Mouse (Mus musculus) lung, postnatal 25 days (tissue): ENCODE results near the gene Bloc1s3.

ENCODE experiments used
- DNase-seq: peaks from one replicate; pipeline ENCODE4 v3.0.0; 2022; ENCODE audit warnings: low spot score

Gene Bloc1s3

GRCm38 (mm10) chr7:19477624-19478384, 30.4 kb downstream of the Bloc1s3 start:
- DNase-seq: no peak

- DNase-seq: no peak
Observed at GRCm38 (mm10) chr7:19477084-19477483, 31.1 kb downstream of the Bloc1s3 start.

- peak; percentile 51 for DNase-seq
Observed at GRCm38 (mm10) chr7:19473875-19474443, 34.2 kb downstream of the Bloc1s3 start.

DNA sequence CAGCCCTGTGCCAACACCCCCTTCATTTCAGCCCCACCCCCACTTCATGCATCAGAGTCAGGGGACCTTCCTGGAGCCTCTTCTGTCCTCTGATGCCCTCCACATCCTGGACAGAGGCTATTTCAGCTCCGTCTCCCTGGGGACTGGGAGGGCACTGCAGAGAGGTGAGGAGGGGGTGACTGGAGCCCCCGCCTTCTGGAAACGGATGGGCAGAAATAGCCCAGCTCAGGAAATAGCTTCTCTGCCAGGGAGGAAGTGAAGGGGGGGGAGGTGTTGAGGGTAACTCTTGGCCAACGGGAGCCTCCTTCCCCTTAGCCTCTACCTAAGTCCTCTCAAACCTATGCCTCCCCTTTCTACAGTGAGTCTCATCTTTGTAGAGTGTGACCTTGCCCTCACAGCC, 35.8 kb downstream of the Bloc1s3 start:
- DNase-seq: peak; percentile 49

- no peak for DNase-seq
Observed at GRCm38 (mm10) chr7:19470308-19470707, 37.9 kb downstream of the Bloc1s3 start.

- no peak for DNase-seq
Observed at GRCm38 (mm10) chr7:19469404-19469803, 38.8 kb downstream of the Bloc1s3 start.

- DNase-seq: no peak
Observed at GRCm38 (mm10) chr7:19468279-19468678, 39.9 kb downstream of the Bloc1s3 start.

DNA sequence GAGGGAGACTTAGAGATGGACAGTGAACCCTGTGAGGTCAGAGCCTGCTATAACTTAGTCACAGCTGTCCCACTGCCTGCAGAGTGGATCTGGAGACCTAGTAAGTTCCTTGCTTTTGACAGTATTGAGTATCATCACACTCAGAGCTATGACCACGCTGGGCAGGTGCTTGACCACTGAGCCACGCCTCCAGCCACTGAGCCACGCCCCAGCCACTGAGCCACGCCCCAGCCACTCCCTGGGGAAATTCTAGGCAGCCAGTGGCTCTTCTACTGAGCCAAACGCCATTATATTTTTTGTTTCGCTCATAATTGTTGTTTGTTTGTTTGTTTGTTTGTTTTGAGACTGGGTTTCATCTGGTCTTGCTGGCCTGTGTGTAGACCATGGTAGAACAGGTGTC, 40.5 kb downstream of the Bloc1s3 start:
- no peak for DNase-seq

DNA sequence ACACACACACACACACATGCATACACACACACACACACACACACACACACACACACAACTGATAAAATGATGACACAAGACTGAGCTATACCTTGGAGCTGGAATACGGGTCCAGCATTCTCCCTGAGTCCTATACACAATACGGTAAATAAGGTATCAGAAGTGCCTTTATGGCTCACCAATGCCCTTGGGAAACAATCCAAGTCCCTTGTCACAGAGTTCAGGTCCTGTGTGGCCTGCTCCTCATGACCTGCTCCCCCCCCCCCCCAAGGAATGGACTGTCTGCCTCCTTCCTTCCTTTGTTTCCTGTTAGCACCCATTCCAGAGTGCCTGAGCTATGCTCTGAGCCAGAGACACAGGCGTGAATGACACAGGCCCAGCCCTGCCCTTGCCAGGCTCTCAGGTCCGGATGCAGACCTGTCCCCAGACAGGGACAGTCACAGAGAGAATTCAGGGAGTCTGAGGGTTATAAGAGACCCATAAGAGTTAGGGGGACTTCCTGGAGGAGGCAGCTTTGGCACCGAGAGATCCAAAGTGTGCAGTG, 41.5 kb downstream of the Bloc1s3 start:
- DNase-seq: no peak

DNA sequence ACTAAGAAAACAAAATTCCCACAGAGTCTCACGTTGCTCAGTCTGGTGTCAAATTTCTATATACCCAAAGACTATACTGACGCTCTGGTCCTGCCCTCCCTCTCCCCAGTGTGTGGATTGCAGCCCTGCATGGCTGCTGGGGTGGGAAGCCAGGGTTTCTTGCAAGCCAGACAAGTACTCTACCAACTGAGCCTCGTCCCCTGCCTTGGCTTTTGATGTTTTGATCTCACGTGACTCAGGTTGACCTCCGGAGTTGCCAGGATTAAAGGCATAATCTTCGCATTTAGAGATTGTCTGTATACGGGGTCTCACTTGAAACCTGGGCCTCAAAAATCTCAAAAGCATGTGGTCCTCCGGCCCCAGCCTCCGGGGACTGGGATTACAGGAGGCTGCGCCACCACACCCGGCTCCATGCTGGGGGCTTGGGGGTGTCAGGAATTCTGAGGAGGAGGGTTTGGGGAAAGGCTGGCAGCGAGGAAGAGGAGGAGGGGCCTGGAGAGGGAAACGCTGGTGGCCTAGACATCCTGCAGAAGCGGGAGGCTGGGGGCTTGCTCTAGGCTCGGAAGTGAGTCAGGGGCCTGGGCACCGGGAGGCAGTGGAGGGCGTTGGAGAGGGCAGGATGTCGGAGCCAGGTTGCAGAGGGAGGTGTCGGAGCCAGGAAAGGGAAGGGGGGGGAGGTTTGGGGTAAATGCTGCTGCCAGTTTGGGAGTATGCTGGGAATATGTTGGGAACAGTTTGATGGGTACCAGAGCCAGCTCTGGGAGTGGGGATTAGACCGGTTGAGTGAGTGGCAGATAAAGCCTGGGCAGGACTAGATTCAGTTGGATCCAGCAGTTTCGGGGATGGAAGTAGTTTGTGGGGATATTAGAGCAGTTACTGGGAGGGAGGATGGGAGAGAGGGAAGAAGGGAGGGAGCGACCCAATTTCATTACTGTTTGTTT, 43.5 kb downstream of the Bloc1s3 start:
- DNase-seq: no peak

- no peak for DNase-seq
Observed at GRCm38 (mm10) chr7:19462884-19463381, 45.2 kb downstream of the Bloc1s3 start, which contains the start of gene Exoc3l2. Gene Exoc3l2, plus strand, starts transcription at chr7:19463331.

- DNase-seq: no peak
Observed at GRCm38 (mm10) chr7:19462443-19462842, 45.7 kb downstream of the Bloc1s3 start.

- peak; percentile 78 for DNase-seq
Observed at GRCm38 (mm10) chr7:19461488-19461887, 46.7 kb downstream of the Bloc1s3 start.

DNA sequence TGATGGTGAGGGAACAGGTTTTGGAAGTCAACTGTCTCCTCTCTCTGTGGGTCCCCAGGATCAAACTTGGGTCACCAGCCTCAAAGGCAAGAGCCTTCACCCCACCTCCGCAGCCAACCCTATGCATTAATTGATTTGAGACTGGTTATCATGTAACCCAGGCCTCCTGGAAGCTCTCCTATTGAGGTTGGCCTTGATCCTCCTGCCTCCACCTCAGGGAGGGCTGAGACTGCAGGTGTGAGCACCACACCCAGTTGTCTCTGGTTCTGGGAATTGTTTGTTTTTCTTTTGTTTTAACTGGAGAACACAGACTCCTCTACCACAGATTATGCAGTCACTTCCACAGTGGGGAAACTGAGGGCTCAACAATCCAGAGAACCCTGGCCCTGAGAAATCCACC, 47.7 kb downstream of the Bloc1s3 start:
- DNase-seq: no peak

DNA sequence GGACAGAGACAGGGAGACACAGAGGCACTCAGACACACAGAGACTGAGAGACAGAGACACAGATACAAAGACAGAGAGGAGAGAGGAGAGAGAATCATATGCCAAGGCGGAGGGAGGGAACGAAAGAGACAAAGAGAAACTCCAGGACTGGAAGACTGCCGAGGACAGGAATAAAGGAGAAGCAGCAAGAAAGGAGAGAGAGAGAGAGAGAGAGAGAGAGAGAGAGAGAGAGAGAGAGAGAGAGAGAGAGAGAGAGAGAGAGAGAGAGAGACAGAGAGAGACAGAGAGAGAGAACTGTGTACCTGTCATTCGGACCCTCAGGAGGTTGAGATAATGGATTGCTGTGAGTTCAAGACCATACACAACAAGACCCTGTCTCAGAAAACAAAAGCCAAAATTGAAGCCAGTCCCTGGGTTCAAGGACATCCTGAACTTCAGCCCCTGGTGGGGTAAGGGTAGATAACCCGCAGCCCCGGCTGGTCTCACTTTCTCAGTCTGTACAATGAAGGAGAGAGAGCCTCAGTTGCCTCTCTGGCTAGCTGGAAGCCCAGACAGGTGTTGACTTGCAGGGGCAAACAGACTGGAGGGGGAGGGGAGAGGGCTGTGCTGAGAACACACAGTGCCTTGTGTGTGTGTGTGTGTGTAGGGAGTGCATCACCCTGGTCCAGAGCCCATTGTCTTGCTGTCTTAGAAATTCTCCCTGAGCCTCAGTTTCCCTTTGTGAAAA, 48.9 kb downstream of the Bloc1s3 start:
- DNase-seq: no peak

DNA sequence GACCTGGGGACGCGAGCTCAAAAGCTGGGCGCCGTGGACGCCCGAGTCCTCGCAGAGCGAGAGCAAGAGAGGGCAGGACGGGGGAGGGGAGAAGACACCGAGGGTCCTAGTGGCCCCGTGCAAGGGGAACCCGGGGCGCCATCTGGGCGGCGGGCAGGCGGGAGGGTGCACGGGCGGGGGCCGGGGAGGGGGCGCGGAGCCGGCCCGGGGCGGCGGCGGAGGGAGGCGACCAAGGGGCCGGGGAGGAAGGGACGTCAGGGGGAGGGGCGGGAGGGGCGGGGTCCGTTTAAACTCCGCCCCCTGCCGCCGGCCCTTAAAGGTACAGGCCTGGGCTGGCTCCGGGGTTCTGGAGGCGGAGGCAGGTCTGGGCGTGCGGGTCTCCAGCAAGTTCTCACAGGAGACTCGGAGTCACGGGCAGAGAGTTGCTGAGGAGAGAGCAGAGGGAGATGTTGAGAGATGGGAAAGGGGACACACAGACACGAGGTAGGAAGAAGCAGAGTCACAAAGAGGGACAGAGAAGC, 49.5 kb downstream of the Bloc1s3 start, which contains the start of gene Mark4:
Gene Mark4 (minus strand): TSS at position 231 of the 521 bp plus-strand sequence.
- DNase-seq: peak; percentile 74

GRCm38 (mm10) chr7:19458072-19458486, 50.1 kb downstream of the Bloc1s3 start:
- peak; percentile 53 for DNase-seq

GRCm38 (mm10) chr7:19457414-19458071, 50.6 kb downstream of the Bloc1s3 start:
- no peak for DNase-seq

DNA sequence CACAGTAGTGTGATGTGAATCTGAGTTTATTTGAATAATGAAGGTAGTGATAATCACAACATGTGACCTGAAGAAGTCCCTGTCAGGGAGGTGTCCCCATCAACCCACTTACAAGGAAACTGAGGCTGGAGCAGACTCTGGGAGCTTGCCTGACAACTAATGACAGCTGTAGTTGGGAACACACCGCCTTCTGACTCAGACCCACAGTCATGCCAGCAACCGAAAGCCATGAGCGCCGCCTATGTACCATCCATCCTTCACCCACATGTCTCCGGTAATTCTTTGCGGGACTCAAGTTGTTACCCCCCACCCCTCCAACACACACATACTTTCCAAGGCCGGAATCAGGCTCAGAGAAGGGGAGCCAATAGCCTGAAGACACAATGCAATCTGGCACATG, 51.5 kb downstream of the Bloc1s3 start:
- no peak for DNase-seq

DNA sequence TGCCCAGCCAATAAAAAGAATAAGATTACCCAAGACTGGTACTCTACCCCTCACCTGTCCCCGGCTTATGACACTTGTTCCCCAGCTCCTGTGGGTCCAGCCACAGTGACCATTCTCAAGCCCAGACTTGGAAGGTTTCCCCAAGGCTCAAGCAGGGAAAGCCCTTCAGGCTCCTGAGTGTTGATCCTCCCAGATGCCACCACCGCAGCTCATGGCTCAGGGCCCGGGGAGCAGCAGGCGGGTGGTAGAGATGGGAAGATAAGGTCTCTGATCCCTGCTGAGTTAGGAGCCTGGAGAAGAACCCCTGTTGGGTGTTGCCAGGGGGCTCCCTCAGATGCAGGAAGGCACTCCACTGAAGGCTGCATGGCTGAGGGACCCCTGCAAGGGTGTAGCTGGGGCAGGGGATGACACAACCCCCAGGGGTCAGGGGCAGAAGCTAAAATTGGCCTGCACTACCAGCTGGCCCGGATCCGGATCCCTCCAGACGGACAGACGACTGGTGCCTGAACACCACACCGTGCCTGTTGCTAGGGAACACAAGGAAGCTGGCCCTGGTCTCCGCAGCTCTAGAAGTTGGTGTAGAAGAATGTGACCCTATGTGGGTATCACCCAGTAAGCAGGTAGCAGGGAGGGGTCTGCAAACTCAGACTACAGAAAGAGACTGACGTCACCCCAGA, 52.2 kb downstream of the Bloc1s3 start:
- no peak for DNase-seq
